Mouse (Mus musculus) hindbrain, embryonic 14.5 days (tissue): ENCODE measurements around the gene Cdh13. TPM values are rescaled to one million over a fixed set of nuclear protein-coding genes. Genes with fewer than 3 reads are reported as not detected.

Experiments
- ATAC-seq: fragments of 200-750 bp; cut with Nextera tagmentation; 2 replicates; pipeline ENCODE4 v1.8.0; 2017; ENCODE audit warnings: moderate number of reproducible peaks, mild to moderate bottlenecking, moderate TSS enrichment, moderate library complexity; ENCODE audit not compliant: low FRiP score
- DNase-seq: peaks from one replicate; pipeline ENCODE4 v3.0.0-alpha.2; 2015; ENCODE audit warnings: low spot score
- H3K27ac ChIP-seq: fragments of 300-500 bp; sonication (generic); 2 replicates; pipeline ENCODE4 v1.5.1; 2014; ENCODE audit warnings: mild to moderate bottlenecking, moderate library complexity
- H3K27me3 ChIP-seq: fragments of 300-500 bp; sonication (generic); 2 replicates; pipeline ENCODE4 v1.6.1; 2014; ENCODE audit warnings: mild to moderate bottlenecking, low read length, mixed read lengths; ENCODE audit not compliant: control insufficient read depth, insufficient read depth
- H3K36me3 ChIP-seq: fragments of 300-500 bp; sonication (generic); replicated peaks from 2 replicates; pipeline ENCODE4 v1.6.1; 2014; ENCODE audit not compliant: control insufficient read depth, insufficient read depth
- H3K4me1 ChIP-seq: fragments of 300-500 bp; sonication (generic); replicated peaks from 2 replicates; pipeline ENCODE4 v1.6.1; 2014; ENCODE audit warnings: antibody characterized with exemption, low read length, mixed read lengths; ENCODE audit not compliant: control insufficient read depth, insufficient read depth
- H3K4me2 ChIP-seq: fragments of 300-500 bp; sonication (generic); replicated peaks from 2 replicates; pipeline ENCODE4 v1.6.1; 2014; ENCODE audit warnings: mild to moderate bottlenecking, moderate library complexity
- H3K4me3 ChIP-seq: fragments of 300-500 bp; sonication (generic); replicated peaks from 2 replicates; pipeline ENCODE4 v1.5.1; 2014; ENCODE audit warnings: mild to moderate bottlenecking, low read length
- H3K9ac ChIP-seq: fragments of 300-500 bp; sonication (generic); 2 replicates; pipeline ENCODE4 v1.6.1; 2014
- H3K9me3 ChIP-seq: fragments of 300-500 bp; sonication (generic); 2 replicates; pipeline ENCODE4 v1.6.1; 2016; ENCODE audit warnings: low read length; ENCODE audit not compliant: control insufficient read depth
- WGBS: fragments of 180-500 bp; shearing (Covaris S2); extraction: QIAGEN DNeasy Blood & Tissue Kit; methylation state at CpG from one replicate; pipeline ENCODE4 v1.1.7; 2014; 5-methylcytosine and 5-hydroxymethylcytosine counted together
- polyA plus RNA-seq: library from polyadenylated mRNA; unstranded; fragments of >200 nt; fragmentation: Nextera tagmentation; extraction: Ambion mirVana; gene quantifications from 2 replicates; pipeline ENCODE4 v1.2.1, GENCODE M21; 2014

Gene Cdh13
- polyA plus RNA-seq, 1 experiment from 2014 or later, result 134 TPM

DNA sequence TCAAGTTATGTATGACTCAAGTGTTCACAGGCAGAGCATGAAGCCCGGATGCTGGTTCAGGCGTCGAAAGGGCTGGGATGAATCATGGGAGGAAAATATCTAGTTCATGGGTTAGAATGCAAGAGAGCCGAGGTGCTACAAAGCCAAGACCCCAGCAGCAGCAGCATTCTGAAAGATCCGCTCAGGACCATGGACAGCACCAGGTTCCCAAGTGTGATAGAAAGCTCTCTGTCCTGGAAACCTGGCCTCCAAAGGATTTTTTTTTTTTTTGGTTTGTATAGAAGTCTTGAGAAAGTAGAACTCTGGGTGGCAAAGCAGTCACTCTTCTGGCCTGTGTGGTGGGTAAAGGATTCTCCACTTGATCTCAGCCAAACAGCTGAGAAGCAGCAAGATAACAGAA lies 880.5 kb downstream of the Cdh13 start:
- WGBS, result 60% methylated on average over 5 of the region's 5 CpGs
- Histone ChIP-seq H3K4me1 (no peaks in the 10 kb centered on the region; the same call in 1 of the 2 replicates), H3K27me3 (no peaks in the 10 kb centered on the region), H3K27ac (no peak overlapping the region), H3K4me3 (no peak overlapping the region), H3K4me2 (no peak overlapping the region), H3K9ac (no peak overlapping the region), H3K9me3 (no peaks in the 10 kb centered on the region), H3K36me3 (no peaks in the 10 kb centered on the region)
- DNase-seq, result peak; percentile 48
- ATAC-seq, result no peak

DNA sequence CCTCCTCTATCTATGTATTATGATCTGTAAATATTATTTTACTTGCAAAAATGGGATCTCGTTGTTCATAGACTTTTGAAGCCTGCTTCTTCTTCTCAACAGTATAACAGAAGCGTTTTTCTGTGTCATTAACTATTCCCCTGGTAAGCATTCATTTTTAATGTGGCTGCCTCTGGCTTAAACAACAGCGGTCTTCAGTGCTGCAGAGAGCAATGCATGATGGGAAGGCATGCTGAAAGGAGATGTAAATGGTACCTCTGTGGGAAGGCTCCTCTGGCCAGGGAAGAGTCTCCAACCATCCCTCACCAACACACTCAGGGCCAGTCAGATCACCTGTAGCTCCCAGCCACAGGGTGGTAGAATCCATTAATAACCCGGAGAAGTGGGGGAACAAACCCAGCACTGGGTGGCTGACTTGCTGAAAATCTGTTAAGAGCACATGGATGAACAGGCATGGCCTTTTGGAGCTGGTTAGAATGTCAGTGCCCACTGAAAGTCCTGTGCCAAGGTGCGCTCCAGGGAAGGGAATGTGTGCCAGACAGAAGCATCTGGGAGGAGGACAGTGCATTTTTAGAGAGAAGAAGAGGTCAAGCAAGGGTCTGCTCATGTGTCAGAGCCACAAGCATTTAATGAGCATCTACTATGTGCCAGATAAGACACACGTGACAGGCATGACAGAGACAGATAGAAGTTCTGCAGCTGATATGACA lies 893.8 kb downstream of the Cdh13 start:
- no peaks in the 10 kb centered on the region for H3K27me3 ChIP-seq
- peak; percentile 30 for DNase-seq
- no peak overlapping the region for H3K4me2 ChIP-seq
- 69% methylated on average over 6 of the region's 6 CpGs for WGBS
- no peaks in the 10 kb centered on the region for H3K36me3 ChIP-seq
- no peak for ATAC-seq
- no peaks in the 10 kb centered on the region for H3K9me3 ChIP-seq
- no peak overlapping the region for H3K4me3 ChIP-seq
- no peak overlapping the region for H3K27ac ChIP-seq
- H3K9ac ChIP-seq, result no peak overlapping the region
- 0 out of 2 replicates have a peak, but pooled peaks cover 7% of the 10 kb centered on the region for H3K4me1 ChIP-seq

DNA sequence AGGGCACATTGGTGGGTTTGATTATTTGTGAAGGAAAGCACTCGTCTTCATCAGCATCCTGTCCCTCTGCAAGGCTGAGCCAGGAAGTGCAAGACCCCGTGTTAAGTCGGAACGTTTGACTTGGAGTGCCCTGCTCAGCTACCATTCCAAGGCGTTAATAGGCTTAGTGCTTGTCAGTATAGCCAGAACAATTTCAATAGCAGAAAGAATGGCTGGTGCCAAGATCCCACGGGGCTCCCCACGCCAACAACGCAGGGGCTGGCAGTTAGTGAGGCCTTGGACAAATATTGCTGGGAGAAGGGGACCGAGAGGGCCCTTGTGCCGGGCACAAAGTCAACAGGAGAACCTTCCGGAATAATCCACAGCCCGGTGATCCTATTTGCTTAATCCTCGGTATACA lies 897.1 kb downstream of the Cdh13 start:
- H3K4me1 ChIP-seq, result 0 out of 2 replicates have a peak, but pooled peaks cover 7% of the 10 kb centered on the region
- ATAC-seq, result peak; percentile 55; the same call in 1 of the 2 replicates
- 53% methylated on average over 13 of the region's 13 CpGs for WGBS

DNA sequence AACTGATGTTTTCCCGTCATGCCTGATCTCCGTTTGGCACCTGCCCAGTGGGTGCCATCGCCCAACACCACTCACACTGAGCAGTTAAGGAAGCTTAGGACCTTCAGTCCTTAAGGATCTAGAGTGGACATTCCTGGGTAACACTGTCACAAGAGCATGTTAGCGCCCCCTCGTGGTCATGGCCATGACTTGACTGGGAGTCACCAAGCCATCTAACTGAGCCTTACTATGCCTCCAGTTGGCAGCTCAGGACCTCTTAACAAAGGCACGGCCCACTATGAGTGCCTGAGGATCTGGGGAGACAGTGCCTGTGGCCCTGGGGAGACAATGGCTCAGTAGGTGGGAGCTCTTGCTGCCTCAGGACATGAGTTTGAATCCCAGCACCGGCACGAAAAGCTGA lies 912.2 kb downstream of the Cdh13 start:
- no peak overlapping the region for H3K9ac ChIP-seq
- 63% methylated on average over 8 of the region's 8 CpGs for WGBS
- H3K27ac ChIP-seq, result no peak overlapping the region
- no peak overlapping the region for H3K4me3 ChIP-seq
- H3K36me3 ChIP-seq, result no peaks in the 10 kb centered on the region
- no peaks in the 10 kb centered on the region for H3K27me3 ChIP-seq
- H3K9me3 ChIP-seq, result no peaks in the 10 kb centered on the region
- no peak overlapping the region for H3K4me2 ChIP-seq
- H3K4me1 ChIP-seq, result peaks cover 9% of the 10 kb centered on the region
- DNase-seq (no peak), ATAC-seq (no peak)

More for the DNA sequence above, 897.1 kb downstream of the Cdh13 start:
- Histone ChIP-seq H3K27me3 (no peaks in the 10 kb centered on the region), H3K4me2 (no peak overlapping the region), H3K27ac (no peak overlapping the region), H3K9me3 (no peaks in the 10 kb centered on the region), H3K36me3 (no peaks in the 10 kb centered on the region), H3K4me3 (no peak overlapping the region), H3K9ac (no peak overlapping the region)
- DNase-seq, result peak; percentile 45

DNA sequence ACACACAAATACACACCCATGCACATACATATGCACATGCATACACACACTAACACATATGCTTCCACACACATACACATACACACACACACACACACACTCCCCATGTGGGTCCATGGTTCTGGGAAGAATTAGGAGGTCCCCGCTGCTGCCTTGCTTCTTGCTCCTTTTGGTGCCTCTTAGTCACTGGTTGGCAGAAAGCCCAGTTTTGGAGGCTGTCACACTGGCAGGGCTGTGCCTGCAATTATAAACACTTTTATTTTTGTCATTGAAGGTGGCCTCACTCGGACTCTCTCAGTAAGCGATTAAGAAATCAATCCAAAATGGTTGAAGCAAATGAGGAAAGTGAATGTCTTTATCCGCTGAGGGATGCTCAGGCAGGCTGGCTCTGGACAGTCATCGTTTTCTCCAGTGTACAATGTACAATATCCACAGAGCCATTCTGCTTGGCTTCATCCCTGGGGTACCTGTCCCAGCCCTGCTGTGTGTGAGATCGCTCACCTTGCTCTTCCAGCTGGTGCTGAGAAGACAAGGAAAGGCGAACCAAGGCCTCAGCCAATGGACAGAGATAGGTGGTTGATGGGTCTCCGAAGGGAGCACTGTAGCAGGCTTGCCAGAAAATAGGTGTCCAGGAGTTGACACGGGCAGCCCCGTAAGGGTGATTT lies 913.1 kb downstream of the Cdh13 start:
- WGBS, result 74% methylated on average over 10 of the region's 10 CpGs

DNA sequence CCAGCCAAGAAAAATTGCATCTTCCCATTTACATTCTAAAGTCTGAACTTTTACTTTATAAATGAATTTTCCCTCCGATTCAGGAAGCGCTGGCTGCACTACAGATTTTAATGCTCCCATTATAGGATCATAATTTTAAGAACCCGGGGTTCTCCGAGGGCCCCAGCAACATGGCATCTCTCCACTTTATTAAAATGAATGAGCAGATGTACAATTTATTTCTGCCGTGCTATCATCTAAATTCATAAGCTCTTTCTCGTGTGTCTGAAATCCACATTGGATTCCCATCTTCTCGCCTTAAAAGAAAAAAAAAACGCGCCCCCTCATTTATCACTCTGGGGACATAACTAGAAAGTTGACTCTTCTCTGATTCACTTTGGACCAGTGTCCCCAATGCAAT lies 925.0 kb downstream of the Cdh13 start:
- Histone ChIP-seq H3K4me1 (no peaks in the 10 kb centered on the region), H3K4me3 (no peak overlapping the region), H3K36me3 (no peaks in the 10 kb centered on the region), H3K4me2 (no peak overlapping the region), H3K9ac (no peak overlapping the region), H3K9me3 (no peaks in the 10 kb centered on the region), H3K27me3 (no peaks in the 10 kb centered on the region), H3K27ac (no peak overlapping the region)
- no peak for ATAC-seq
- DNase-seq, result no peak
- WGBS, result 82% methylated on average over 9 of the region's 9 CpGs

More for the DNA sequence above, 913.1 kb downstream of the Cdh13 start:
- ATAC-seq (no peak; the same call in 1 of the 2 replicates), DNase-seq (peak; percentile 53)
- no peak overlapping the region for H3K27ac ChIP-seq
- H3K27me3 ChIP-seq, result no peaks in the 10 kb centered on the region
- H3K9ac ChIP-seq, result no peak overlapping the region
- no peaks in the 10 kb centered on the region for H3K9me3 ChIP-seq
- H3K4me2 ChIP-seq, result no peak overlapping the region
- no peaks in the 10 kb centered on the region for H3K36me3 ChIP-seq
- H3K4me3 ChIP-seq, result no peak overlapping the region
- H3K4me1 ChIP-seq, result peaks cover 9% of the 10 kb centered on the region

DNA sequence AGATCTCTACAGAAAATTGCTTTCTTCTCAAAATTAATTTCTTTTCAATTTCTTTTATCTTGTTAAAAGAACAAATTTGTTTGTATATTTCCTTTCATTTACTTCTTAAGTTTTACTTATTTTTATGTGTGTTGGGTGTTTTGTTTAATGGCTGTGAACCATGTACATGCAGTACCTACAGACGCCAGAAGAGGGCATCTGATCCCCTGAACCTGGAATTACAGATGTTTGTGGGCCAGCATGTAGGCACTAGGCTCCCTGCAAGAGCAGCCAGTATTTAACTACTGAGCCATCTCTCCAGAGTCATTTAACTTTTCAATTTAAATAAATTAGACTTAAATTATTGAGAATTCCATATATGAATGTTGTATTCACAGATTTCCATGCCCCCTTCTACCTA lies 941.0 kb downstream of the Cdh13 start:
- WGBS, result 6% methylated on average over 1 of the region's 1 CpGs
- ATAC-seq, result no peak
- Histone ChIP-seq H3K36me3 (no peaks in the 10 kb centered on the region), H3K4me1 (no peaks in the 10 kb centered on the region), H3K4me3 (no peak overlapping the region), H3K9me3 (no peaks in the 10 kb centered on the region), H3K27me3 (no peaks in the 10 kb centered on the region), H3K4me2 (no peak overlapping the region), H3K27ac (no peak overlapping the region), H3K9ac (no peak overlapping the region)
- DNase-seq, result peak; percentile 27

DNA sequence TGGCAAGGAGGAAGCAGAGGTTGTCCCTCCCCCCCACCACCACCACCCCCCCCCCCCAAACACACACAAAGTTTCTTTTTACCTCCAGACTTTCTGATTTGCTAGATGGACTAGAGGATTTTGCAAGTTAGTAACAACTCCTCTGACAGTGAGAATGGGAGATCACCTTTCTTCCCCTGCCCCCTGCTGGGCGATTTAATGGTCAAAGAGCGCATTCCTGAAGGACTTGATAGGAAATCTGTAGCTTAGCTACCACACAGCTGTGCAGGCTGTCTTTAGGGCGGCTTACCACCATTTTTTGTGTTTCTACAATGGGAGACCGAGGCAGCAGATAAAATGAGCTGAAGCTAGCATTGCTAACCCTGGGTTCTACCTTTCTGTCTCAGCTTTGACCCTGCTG lies 961.6 kb downstream of the Cdh13 start:
- Histone ChIP-seq H3K4me2 (no peak overlapping the region), H3K27ac (no peak overlapping the region), H3K36me3 (no peaks in the 10 kb centered on the region), H3K4me1 (no peaks in the 10 kb centered on the region), H3K9me3 (no peaks in the 10 kb centered on the region), H3K9ac (no peak overlapping the region), H3K27me3 (no peaks in the 10 kb centered on the region), H3K4me3 (no peak overlapping the region)
- no peak for ATAC-seq
- no peak for DNase-seq
- 53% methylated on average over 4 of the region's 4 CpGs for WGBS

DNA sequence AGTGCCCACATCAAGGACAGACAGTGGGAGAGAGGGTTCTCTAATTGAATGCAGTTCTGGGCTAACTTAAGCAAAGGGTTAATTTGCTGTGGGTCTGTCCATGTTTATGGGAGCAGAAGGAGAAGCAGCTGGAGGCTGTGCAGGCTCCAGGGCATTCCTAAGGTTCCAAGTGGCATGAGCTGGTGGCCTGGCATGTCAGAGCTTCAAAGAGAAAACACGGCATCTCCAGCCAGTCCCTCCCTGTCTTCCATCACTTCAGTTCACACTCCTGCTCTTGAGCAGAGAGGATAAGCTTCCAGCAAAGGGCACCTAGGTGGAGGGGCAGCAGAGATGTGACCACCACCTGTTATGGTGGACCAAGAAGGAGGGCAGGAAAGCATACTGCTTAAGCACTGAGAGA lies 962.1 kb downstream of the Cdh13 start:
- DNase-seq (no peak), ATAC-seq (no peak)
- Histone ChIP-seq H3K27ac (no peak overlapping the region), H3K4me1 (no peaks in the 10 kb centered on the region), H3K9me3 (no peaks in the 10 kb centered on the region), H3K27me3 (no peaks in the 10 kb centered on the region), H3K4me3 (no peak overlapping the region), H3K36me3 (no peaks in the 10 kb centered on the region), H3K4me2 (no peak overlapping the region), H3K9ac (no peak overlapping the region)
- WGBS, result 50% methylated on average over 1 of the region's 1 CpGs
